Mouse (Mus musculus) bone marrow macrophage, adult 2 months (primary cell): ENCODE data around the gene Hes7.

Experiments used
- CTCF ChIP-seq: IDR thresholded peaks from 2 replicates; pipeline ENCODE4 v1.5.1; 2012; ENCODE audit warnings: low read depth, mild to moderate bottlenecking, low read length, moderate library complexity
- POLR2A ChIP-seq: IDR thresholded peaks from 2 replicates; pipeline ENCODE4 v1.6.1; 2012; ENCODE audit warnings: mild to moderate bottlenecking, low read depth, low read length, borderline replicate concordance

DNA sequence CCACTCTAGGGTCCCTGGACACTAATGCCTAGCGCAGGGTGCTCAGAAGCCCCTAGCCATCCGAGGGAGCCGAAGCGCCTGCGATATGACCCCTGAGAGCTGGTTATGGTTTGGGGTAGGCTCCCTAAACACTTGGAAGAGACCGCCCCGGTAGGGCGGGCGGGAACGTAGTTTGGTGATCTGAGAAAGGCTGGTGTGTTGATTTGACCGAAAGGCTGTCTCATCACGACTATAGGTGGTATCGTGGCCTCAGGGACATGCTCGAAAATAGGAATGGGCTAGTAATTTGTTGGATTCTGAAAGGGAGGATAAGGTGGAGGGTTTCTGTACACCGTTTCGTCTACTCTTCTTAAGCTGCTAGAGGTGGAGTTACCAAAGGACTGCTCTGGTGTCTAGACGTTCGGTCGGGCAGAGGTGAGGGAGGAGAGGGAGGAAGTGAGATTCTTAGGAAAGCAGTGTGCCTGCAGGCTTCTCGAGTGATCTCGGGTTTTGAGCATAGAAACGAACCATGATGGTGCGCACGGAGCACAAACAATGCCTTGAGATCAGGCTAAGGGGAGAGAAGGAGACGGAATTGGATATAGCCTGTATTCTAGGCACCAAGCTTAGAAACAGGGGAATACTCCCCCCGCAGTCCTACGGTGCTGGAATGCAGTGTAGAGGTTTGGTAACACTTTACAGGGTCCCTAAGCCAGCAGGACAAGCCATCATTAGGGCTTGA lies 24.5 kb upstream of the Hes7 start:
- no peak for TF ChIP-seq CTCF
- TF ChIP-seq POLR2A: no peak
